Mouse (Mus musculus): ENCODE measurements around the gene Gpr37l1. TPM values are rescaled to one million over a fixed set of nuclear protein-coding genes. Genes with fewer than 3 reads are reported as not detected.

Gene Gpr37l1
- 1.1 TPM for polyA plus RNA-seq (2015; fragmentation: Illumina TruSeq; extraction: RNeasy Lipid Tissue Mini Kit (QIAGEN cat#74804); ENCODE audit: insufficient read depth, low read depth, low replicate concordance)

DNA sequence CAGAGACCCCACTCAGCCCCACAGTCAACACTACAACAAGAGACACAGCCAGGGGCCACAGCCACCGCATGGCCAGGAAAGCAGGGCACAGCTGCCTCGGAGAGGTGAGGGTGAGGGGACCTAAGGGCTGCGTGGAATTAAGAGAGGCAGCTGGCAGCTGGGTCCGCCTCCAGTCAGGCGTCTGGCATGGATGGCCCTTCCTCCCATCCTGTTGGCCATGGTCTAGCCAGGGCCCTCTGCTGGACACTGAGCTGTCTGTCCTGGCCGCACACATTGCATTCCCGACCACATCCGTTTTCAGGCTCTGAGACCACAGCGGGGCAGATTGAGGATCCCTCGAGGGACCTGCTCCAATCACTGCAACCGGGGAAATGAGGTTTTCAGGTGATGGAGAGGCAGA lies at the start of gene Gpr37l1:
Gene Gpr37l1 (minus strand): TSS at position 247 of the 400 bp plus-strand sequence.

DNA sequence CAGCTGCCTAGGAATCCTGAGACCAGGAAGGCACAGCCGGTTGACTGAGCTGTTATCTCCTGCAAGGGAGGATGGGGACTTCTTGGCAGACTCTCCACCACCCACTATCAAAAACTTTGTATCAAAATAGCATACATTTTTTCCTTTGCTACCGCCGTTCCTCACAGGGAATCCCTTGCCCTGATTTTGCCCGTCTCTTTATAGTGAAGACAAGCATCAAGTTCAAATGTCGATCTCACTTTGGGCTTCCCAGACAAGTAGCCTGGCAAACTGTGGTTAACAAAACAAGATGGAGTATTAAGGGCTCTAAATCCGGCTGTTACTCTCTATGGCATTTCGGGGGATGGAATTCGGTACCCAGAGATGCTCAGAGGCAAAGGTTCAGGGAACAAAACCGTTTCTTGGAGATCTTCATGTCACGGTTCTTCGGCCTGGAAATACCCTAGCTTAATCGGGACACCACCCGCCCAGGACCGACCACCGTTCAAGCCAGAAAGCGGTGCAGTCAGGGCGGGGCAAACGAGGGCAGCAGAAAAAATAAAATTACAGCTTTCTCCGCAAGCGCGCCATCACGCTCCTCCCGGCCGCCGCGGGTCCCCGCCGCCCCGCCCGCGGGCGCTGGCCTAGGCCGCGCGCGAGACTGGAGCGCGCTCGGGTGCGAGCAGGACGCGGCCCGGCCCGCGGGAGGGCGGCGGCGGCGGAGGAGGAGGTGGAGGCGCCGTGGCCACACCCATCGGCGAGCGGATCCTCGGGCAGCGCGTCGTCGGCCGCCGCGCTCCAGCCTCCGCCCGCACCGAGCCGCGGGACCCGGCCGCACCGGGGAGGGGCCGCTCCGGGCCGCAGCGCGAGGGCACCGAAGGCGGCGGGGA lies 21.2 kb downstream of the Gpr37l1 start, which contains the start of gene Arl8a:
Gene Arl8a (plus strand): TSS at position 748 of the 869 bp plus-strand sequence.

DNA sequence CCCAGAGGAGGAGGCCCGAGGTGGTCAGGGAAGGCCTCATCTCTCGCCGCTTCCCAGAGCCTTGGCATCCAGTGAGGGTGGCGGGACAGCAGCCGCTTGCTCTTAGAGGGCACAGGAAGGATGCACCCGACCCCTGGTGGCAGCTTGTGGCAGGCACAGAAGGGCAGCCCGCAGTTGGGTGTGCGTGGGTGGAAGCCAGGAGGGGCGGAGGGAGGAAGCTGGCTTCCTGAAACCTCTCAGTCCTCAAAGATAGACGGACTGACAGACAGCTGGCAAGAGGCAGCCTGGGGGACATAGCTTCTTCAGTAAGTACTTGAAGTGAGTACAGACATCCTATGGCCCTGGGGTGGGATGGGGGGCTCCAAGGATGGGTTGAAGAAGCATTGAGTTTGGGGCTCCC lies 35.0 kb downstream of the Gpr37l1 start, which contains the start of gene Ptpn7:
Gene Ptpn7 (plus strand): TSS at position 228 of the 400 bp plus-strand sequence.

Other genes starting within 250 kb of the Gpr37l1 start
- 6.5 TPM for gene Ppp1r12b, start 211.7 kb downstream of the Gpr37l1 start, polyA plus RNA-seq (2015; fragmentation: Illumina TruSeq; extraction: RNeasy Lipid Tissue Mini Kit (QIAGEN cat#74804); ENCODE audit: insufficient read depth, low read depth, low replicate concordance)
- gene Ube2t, start 205.1 kb downstream of the Gpr37l1 start, polyA plus RNA-seq (2015; fragmentation: Illumina TruSeq; extraction: RNeasy Lipid Tissue Mini Kit (QIAGEN cat#74804); ENCODE audit: insufficient read depth, low read depth, low replicate concordance): not detected
- gene Lgr6, start 62.4 kb downstream of the Gpr37l1 start, polyA plus RNA-seq (2015; fragmentation: Illumina TruSeq; extraction: RNeasy Lipid Tissue Mini Kit (QIAGEN cat#74804); ENCODE audit: insufficient read depth, low read depth, low replicate concordance): not detected
- gene Ptpn7, start 35.0 kb downstream of the Gpr37l1 start, polyA plus RNA-seq (2015; fragmentation: Illumina TruSeq; extraction: RNeasy Lipid Tissue Mini Kit (QIAGEN cat#74804); ENCODE audit: insufficient read depth, low read depth, low replicate concordance): 0.26 TPM
- 12.8 TPM for gene Arl8a, start 20.9 kb downstream of the Gpr37l1 start, polyA plus RNA-seq (2015; fragmentation: Illumina TruSeq; extraction: RNeasy Lipid Tissue Mini Kit (QIAGEN cat#74804); ENCODE audit: insufficient read depth, low read depth, low replicate concordance)
- 4.0 TPM for gene Elf3, start 90.9 kb upstream of the Gpr37l1 start, polyA plus RNA-seq (2015; fragmentation: Illumina TruSeq; extraction: RNeasy Lipid Tissue Mini Kit (QIAGEN cat#74804); ENCODE audit: insufficient read depth, low read depth, low replicate concordance)
- 15.7 TPM for gene Rnpep, start 116.4 kb upstream of the Gpr37l1 start, polyA plus RNA-seq (2015; fragmentation: Illumina TruSeq; extraction: RNeasy Lipid Tissue Mini Kit (QIAGEN cat#74804); ENCODE audit: insufficient read depth, low read depth, low replicate concordance)
- 18.8 TPM for gene Timm17a, start 146.1 kb upstream of the Gpr37l1 start, polyA plus RNA-seq (2015; fragmentation: Illumina TruSeq; extraction: RNeasy Lipid Tissue Mini Kit (QIAGEN cat#74804); ENCODE audit: insufficient read depth, low read depth, low replicate concordance)
- gene Lmod1, start 157.1 kb upstream of the Gpr37l1 start, polyA plus RNA-seq (2015; fragmentation: Illumina TruSeq; extraction: RNeasy Lipid Tissue Mini Kit (QIAGEN cat#74804); ENCODE audit: insufficient read depth, low read depth, low replicate concordance): 4.8 TPM
- gene Shisa4, start 207.6 kb upstream of the Gpr37l1 start, polyA plus RNA-seq (2015; fragmentation: Illumina TruSeq; extraction: RNeasy Lipid Tissue Mini Kit (QIAGEN cat#74804); ENCODE audit: insufficient read depth, low read depth, low replicate concordance): 4.6 TPM

Data from pancreas, adult 10 weeks (tissue).